Mouse (Mus musculus) fibroblast of lung, adult 2 months (primary cell): ENCODE data around the gene Rgp1.
"Not testable (repeated sequence)": the region's sequence is repeated elsewhere in the genome, so short reads cannot be mapped to it uniquely, and the experiment has no call there.

Experiments used
- DNase-seq: peaks from one replicate; pipeline ENCODE4 v3.0.0-alpha.2; 2011; ENCODE audit warnings: low read depth

Rgp1 gene

DNA sequence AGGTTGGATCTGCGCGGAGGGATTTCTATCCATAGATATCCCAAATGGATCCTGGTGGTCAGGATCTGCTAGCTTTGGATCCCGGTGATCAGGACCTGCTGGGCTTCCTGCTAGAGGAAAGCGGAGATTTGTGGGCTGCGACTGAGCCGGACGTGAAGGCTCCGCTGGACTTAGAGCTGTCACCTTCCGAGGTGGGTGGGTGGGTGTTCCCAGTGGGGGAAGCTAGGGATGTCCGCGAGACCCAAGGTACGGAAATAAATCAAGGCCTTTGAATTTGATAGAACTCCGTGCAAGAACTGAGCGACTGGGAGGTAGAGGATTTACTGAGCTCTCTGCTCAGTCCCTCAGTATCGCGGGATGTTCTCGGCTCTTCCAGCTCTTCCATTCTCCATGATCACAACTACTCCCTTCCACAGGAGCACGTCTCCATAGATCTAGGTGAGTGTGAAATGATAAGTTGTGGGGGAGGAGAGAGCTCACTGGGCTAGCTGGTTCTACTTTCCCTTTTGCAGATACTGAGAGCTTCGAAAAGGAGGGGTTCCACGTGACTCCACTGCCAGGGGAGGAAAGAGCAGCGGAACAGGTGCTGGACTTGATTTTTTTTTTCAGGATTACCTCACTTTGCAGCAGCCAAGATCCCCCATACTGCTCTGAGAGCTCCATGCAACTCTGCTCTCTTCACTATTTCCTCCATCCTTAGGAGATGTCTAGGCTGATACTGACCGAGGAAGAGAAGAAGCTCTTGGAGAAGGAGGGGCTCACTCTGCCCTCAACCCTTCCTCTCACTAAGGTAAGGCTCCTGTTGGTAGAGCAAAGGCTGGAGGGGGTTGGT lies 15.5 kb upstream of the Rgp1 start:
- no peak for DNase-seq

DNA sequence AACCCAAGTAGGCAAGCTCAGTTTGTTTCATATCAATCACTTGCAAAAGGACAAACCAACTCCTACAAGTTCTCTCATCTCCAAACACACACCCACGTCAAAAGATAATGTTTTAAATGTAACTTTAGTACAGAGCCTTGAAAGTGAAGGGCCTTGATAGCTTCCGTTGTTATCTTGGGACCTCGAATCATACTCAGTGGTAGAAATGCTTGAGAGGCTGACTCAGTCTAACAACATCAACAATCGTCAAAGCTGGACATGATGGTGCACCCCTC lies 15.0 kb upstream of the Rgp1 start:
- DNase-seq: no peak

GRCm38 (mm10) chr4:43564231-43564630 lies 14.3 kb upstream of the Rgp1 start:
- DNase-seq: no peak

- no peak for DNase-seq
Observed at GRCm38 (mm10) chr4:43567140-43567539, 11.4 kb upstream of the Rgp1 start.

DNA sequence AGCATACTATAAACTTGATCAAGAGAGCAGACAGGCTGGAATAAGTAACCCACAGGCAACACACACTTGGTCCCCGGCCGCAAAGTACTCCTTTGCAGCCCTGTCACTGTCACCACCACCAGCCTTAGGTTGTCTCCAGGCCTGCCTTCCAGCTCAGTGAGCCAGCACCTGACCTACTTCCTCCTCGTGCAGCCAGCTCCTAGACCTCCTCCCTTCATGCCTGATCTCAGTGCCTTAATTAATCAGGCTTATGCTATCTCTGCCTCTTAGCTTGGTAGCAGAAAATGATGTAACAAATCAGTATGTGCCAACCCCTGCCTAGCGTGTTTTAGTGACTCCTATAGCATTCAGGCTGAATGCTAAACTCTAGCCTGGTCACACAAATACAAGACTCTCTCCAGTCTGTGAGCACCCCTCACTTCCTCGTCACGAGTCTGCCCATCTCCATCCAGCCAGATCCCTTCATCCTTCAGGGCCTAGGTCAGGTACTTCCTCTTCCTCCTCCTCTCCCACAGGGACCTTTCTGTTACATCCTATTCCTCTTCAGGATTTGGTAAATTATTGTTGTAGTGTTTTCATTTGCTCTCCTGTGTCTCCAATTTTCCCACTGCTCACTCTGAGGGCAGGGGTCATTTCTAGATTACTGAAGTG lies 7.0 kb upstream of the Rgp1 start:
- no peak for DNase-seq

DNA sequence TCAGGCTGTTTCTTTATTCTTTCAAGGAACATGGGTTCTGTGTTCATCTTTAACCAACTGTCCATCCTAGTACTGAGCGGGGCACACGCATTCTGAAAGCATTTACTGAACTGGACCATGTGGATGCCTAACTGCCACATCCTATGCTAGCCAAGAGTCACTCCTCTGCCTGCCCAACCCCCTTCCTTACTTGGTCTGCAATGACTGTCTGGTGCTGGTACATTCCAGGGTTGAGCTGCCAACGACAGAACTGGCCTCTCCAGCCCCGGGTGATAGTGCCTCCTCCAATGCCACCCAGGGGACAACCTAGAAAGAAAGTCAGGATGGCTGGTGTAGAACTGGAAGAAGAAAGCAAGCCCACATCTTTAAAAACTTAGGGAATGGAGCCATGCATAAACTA lies 5.0 kb upstream of the Rgp1 start:
- DNase-seq: no peak

DNA sequence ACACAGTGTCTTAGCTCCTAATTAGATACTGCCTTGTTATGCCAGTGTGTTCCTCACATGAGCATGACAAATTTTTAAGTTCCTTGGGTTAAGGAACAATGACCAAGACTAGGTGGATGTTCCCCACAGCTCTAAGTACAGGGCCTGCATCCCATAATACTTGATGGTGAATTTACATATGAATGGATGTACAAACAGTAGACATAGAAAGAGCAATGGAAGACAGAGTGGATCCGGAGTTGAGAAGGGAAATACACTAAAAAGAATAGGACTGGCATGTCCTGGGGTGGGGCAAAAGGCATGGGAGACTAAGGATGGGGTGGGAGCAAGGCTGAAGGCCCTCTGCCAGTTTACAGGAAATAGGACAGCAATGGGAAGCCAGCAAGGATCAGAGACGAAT lies 3.2 kb upstream of the Rgp1 start:
- no peak for DNase-seq

- no peak for DNase-seq
Observed at GRCm38 (mm10) chr4:43577237-43577881, 1.2 kb upstream of the Rgp1 start.

GRCm38 (mm10) chr4:43579256-43579655 lies 741 bp downstream of the Rgp1 start:
- no peak for DNase-seq

DNA sequence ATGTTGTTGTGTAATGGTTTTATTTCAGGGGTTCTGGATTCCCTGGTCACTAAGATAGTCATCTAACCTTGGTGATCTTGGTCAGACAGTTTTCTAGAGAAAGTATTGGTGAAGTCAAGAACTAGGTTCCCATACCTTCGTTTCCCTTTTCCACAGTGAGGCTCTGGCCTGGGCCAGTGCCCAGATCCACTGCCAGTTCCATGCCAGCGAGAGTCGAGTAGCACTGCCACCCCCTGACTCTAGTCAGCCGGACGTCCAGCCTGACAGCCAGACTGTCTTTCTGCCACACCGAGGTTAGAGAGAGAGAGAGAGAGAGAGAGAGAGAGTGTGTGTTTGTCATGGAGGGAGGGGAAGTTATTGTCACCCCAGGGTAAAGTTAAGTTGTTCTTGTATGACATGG lies 1.2 kb downstream of the Rgp1 start:
- DNase-seq: no peak

- no peak for DNase-seq
Observed at GRCm38 (mm10) chr4:43580721-43581120, 2.2 kb downstream of the Rgp1 start.

- no peak for DNase-seq
Observed at GRCm38 (mm10) chr4:43581381-43581780, 2.9 kb downstream of the Rgp1 start.

DNA sequence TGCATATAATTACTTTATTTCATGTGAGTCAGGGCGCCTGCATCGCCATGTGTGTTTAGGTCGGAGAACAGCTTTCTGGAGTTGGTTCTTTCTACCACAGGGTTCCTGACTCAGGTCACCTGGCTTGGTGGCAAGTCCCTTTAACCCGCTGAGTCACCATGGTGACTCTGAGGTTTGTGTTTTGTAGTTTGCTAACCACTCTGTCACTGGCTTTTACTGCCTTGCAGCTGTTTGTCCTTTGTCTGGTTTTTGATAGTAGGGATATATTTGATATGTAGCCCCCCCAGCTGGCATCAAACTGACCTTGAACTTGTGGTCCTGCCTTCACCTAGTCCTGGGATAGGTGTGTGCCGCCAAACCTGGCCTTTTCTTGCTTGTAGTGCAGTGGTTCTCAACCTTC lies 3.7 kb downstream of the Rgp1 start:
- DNase-seq: no peak

GRCm38 (mm10) chr4:43583421-43583820 lies 4.9 kb downstream of the Rgp1 start:
- no peak for DNase-seq

- DNase-seq: no peak
Observed at GRCm38 (mm10) chr4:43584444-43585416, 6.2 kb downstream of the Rgp1 start, which contains the start of gene Msmp. TSS of gene Msmp (minus strand) at chr4:43584494.

DNA sequence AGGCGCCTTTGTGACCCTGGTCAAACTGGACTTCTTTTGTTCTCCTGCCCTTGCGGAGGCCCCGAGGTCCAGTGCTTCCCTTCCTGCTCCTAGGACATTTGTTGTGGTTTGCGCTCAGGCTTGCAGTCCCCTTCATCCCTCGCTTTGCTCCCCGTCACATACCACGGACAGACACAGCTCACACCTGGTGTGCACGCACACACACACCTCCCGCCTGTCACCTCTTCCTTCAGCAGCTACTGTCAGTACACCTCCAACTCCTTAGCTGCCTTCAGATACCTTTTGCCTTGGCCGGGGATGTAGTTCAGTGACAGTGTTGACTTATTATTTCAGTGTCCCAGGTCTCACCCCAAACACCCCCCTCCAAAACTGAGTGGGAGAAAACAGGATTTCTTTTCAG lies 7.2 kb downstream of the Rgp1 start:
- DNase-seq: no peak

DNA sequence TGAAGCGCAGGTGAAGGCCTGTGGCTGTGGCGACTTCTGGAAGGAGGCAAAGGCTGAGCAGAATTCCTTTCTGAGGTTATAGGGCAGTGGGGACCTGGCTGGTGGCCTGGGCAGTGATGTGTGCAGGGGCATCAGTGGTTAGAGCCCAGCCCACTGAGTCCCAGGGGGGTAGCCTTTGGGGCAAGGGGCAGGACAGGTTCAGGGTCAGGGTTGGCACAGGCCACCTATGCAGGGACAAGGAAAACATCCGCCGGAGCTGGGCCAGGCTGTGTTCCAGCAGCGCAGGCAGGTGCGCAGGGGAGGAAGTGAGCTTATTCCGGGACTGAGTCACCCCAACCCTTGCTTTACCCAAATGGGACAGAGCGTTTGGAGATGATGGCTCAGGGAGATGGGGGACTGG lies 7.9 kb downstream of the Rgp1 start:
- no peak for DNase-seq

DNA sequence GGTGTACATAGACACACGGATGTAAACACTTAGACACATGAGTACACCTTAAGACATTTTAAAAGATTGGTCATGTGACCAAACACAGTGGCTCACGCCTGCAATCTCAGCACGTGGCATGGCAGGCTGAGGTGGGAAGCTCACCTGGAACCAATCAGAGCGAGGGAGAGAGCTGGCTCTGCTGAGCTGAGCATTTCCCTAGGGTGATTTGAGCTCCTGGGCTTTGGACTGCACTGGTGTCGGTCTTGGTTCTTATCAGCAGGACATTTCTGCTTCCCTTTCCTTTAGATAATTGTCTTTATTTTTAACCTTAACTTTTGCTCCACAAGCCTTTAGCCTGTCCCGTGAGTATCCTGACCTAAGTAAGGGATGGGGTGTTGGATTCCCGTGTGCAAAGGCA lies 9.2 kb downstream of the Rgp1 start:
- DNase-seq: no peak

- DNase-seq: no peak
Observed at GRCm38 (mm10) chr4:43591543-43591942, 13.0 kb downstream of the Rgp1 start.

DNA sequence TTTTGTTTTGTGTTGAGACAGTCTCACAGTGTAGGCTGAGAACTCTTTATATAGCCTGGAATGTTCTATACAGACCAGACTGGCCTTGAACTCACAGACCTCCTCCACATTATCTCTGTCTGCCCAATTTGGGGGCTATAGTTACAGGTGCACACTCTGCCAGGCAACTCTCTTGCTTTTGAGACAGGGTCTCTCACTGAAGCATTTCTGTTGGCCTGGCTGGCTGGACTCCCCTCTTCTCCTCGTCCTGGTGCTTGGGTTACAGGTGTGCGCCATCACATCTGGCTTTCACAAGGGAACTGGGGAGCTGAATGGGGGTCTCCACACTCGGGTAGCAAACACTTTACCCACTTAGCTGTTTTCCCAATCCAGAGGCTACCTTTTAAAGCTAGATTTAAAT lies 13.4 kb downstream of the Rgp1 start:
- no peak for DNase-seq

- DNase-seq: no peak
Observed at GRCm38 (mm10) chr4:43593453-43593852, 14.9 kb downstream of the Rgp1 start.

GRCm38 (mm10) chr4:43596597-43596996 lies 18.1 kb downstream of the Rgp1 start:
- not testable (repeated sequence) for DNase-seq
